In the genomic region with DNA sequence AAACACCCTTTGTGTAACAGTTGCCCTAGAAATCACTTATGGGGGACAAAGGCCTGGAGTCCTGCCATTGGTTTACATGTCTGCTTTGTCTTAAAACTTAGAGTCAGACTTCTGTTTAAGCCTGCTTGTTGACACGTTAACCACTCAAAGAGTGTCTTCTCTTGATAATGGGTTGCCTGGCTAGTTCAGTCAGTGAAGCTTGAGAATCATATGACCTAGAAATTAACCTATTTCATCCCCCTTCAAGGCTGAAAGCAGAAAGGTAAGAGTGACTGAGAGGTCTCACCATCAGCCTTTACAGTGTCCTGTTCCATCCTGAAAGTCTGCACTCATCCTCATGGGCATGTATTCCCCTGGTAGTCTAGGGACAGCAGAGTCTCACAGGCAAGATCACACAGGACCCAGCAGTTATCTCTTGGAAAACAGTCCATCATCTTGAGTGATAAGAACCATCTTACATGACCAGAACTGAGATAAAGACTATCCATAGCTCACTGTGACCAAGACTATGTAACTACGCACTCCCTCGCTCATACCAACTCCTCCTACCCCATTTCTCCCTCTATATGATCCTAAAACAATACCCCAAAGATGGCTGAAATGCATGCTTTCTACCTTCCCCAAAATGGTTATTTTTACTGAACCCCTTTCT, we compare ENCODE assay signal across 20 mouse cellular contexts. TPM values are rescaled to one million over a fixed set of nuclear protein-coding genes. Genes with fewer than 3 reads are reported as not detected.
DNase-seq lines count a peak whose midpoint lies in the region; ATAC-seq and TF ChIP-seq lines count a peak whose summit lies in the region.
"Had no signal": no experiment of that assay in that cellular context is flagged by ENCODE, and none has a peak within 500 bp of the region (broad histone marks: within the 10 kb centered on the region; RNA-seq: fewer than 3 reads in every experiment).

No protein-coding gene starts in this region.

- peak; percentile 71 for ATAC-seq in liver, embryonic 12.5 days
- no peak for ATAC-seq in liver, postnatal 0 days
- peak; percentile 84 for ATAC-seq in liver, embryonic 13.5 days (ENCODE audit: low read depth)
- ATAC-seq in megakaryocyte progenitor cell, adult 5-6 weeks (replicated peaks; ENCODE audit: poor library complexity) = peak; percentile 34
- ATAC-seq: forebrain, embryonic 13.5 days; forebrain, postnatal 0 days; hindbrain, postnatal 0 days had no signal

- WGBS in liver, embryonic 12.5 days (ENCODE audit: insufficient replicate concordance) = 63% methylated on average over 3 of the region's 3 CpGs
- WGBS in liver, postnatal 0 days (ENCODE audit: insufficient replicate concordance) = 68% methylated on average over 3 of the region's 3 CpGs
- WGBS in liver, embryonic 13.5 days (ENCODE audit: insufficient replicate concordance) = 43% methylated on average over 3 of the region's 3 CpGs

- no peaks in the 10 kb centered on the region for H3K36me3 ChIP-seq in liver, embryonic 12.5 days
- no peaks in the 10 kb centered on the region for H3K36me3 ChIP-seq in liver, postnatal 0 days (replicated peaks; ENCODE audit: insufficient read depth, low read length)
- no peaks in the 10 kb centered on the region for H3K36me3 ChIP-seq in liver, embryonic 13.5 days
- H3K36me3 ChIP-seq: embryonic facial prominence, embryonic 12.5 days; hindbrain, embryonic 13.5 days had no signal

- no peak for DNase-seq in liver, postnatal 0 days
- DNase-seq in liver, embryonic 13.5 days = no peak
- no peak for DNase-seq in testis, postnatal 14 days (ENCODE audit: low spot score)
- DNase-seq in embryo, embryonic 9.5 days (ENCODE audit: extremely low spot score) = no peak
- DNase-seq: adrenal gland, adult 8-10 months; adrenal gland, postnatal 36 days; cerebellum, adult 11 months; cerebellum, adult 8-10 months; cerebellum, postnatal 14 days; embryo, embryonic 11 days; forebrain, postnatal 0 days; gastrocnemius, postnatal 14 days; heart, postnatal 10 days had no signal

- H3K9me3 ChIP-seq in liver, embryonic 12.5 days (replicated peaks) = no peaks in the 10 kb centered on the region
- H3K9me3 ChIP-seq in liver, postnatal 0 days (ENCODE audit: low read length) = no peaks in the 10 kb centered on the region
- H3K9me3 ChIP-seq in liver, embryonic 13.5 days (replicated peaks) = no peaks in the 10 kb centered on the region
- H3K9me3 ChIP-seq: embryonic facial prominence, embryonic 12.5 days; forebrain, embryonic 13.5 days; hindbrain, embryonic 13.5 days had no signal

- H3K4me3 ChIP-seq in liver, embryonic 12.5 days = no peak overlapping the region
- H3K4me3 ChIP-seq in liver, postnatal 0 days (ENCODE audit: low read depth, low read length) = no peak overlapping the region
- H3K4me3 ChIP-seq in liver, embryonic 13.5 days (replicated peaks) = no peak overlapping the region
- H3K4me3 ChIP-seq: embryonic facial prominence, embryonic 12.5 days; forebrain, embryonic 13.5 days; hindbrain, embryonic 13.5 days had no signal

- H3K27ac ChIP-seq in liver, embryonic 12.5 days = no peak overlapping the region
- H3K27ac ChIP-seq in liver, postnatal 0 days (ENCODE audit: low read depth) = no peak overlapping the region
- H3K27ac ChIP-seq in liver, embryonic 13.5 days = no peak overlapping the region
- H3K27ac ChIP-seq: embryonic facial prominence, embryonic 12.5 days; forebrain, embryonic 13.5 days; hindbrain, embryonic 13.5 days; hindbrain, postnatal 0 days had no signal

- no peak overlapping the region for H3K4me2 ChIP-seq in liver, embryonic 12.5 days
- H3K4me2 ChIP-seq in liver, postnatal 0 days (ENCODE audit: low read depth, low read length) = no peak overlapping the region
- H3K4me2 ChIP-seq in liver, embryonic 13.5 days = no peak overlapping the region
- H3K4me2 ChIP-seq: embryonic facial prominence, embryonic 12.5 days; forebrain, embryonic 13.5 days; hindbrain, embryonic 13.5 days had no signal

- no peak for TF ChIP-seq EP300 in liver, postnatal 0 days (IDR thresholded peaks at IDR 0.05; ENCODE audit: low read depth)

- H3K27me3 ChIP-seq in liver, embryonic 12.5 days (replicated peaks) = no peaks in the 10 kb centered on the region
- H3K27me3 ChIP-seq in liver, postnatal 0 days (ENCODE audit: insufficient read depth, low read length) = no peaks in the 10 kb centered on the region
- H3K27me3 ChIP-seq in liver, embryonic 13.5 days = no peaks in the 10 kb centered on the region
- H3K27me3 ChIP-seq: CH12.LX; embryonic facial prominence, embryonic 12.5 days; forebrain, embryonic 13.5 days; hindbrain, embryonic 13.5 days had no signal

- no peak overlapping the region for H3K9ac ChIP-seq in liver, embryonic 12.5 days
- no peak overlapping the region for H3K9ac ChIP-seq in liver, postnatal 0 days (replicated peaks)
- H3K9ac ChIP-seq in liver, embryonic 13.5 days = no peak overlapping the region
- H3K9ac ChIP-seq: embryonic facial prominence, embryonic 12.5 days; forebrain, embryonic 13.5 days; forebrain, postnatal 0 days; hindbrain, embryonic 13.5 days had no signal

- TF ChIP-seq CTCF in liver, postnatal 0 days (IDR thresholded peaks at IDR 0.05; ENCODE audit: low read depth) = no peak

- peaks cover 4% of the 10 kb centered on the region; the same call in 1 of the 2 replicates for H3K4me1 ChIP-seq in liver, embryonic 12.5 days
- H3K4me1 ChIP-seq in liver, postnatal 0 days (ENCODE audit: insufficient read depth) = no peaks in the 10 kb centered on the region
- peaks cover 21% of the 10 kb centered on the region for H3K4me1 ChIP-seq in liver, embryonic 13.5 days (replicated peaks)
- H3K4me1 ChIP-seq: embryonic facial prominence, embryonic 12.5 days; forebrain, embryonic 13.5 days; hindbrain, embryonic 13.5 days had no signal

RNA-seq across cellular contexts. Expression of gene Dap, which starts 10.4 kb away (rescaled TPM):
- 43.3 and 44.3 TPM in 2 replicates for polyA plus RNA-seq in liver, embryonic 12.5 days (2016; fragmentation: Nextera tagmentation; extraction: Ambion mirVana)
- polyA plus RNA-seq in liver, postnatal 0 days (2015; fragmentation: Nextera tagmentation; extraction: Ambion mirVana) = 75.9 and 77.8 TPM in 2 replicates
- 40.4 and 46.6 TPM in 2 replicates for polyA plus RNA-seq in liver, embryonic 13.5 days (2015; fragmentation: Nextera tagmentation; extraction: Ambion mirVana)
- total RNA-seq in megakaryocyte progenitor cell, adult 5-6 weeks (2015) = 98.8 and 118 TPM in 2 replicates
- 82.2 and 87.6 TPM in 2 replicates for total RNA-seq in megakaryocyte progenitor cell, adult 5-6 weeks (2017)
